Comparison of ENCODE assay signal across 22 mouse cellular contexts in the genomic region with DNA sequence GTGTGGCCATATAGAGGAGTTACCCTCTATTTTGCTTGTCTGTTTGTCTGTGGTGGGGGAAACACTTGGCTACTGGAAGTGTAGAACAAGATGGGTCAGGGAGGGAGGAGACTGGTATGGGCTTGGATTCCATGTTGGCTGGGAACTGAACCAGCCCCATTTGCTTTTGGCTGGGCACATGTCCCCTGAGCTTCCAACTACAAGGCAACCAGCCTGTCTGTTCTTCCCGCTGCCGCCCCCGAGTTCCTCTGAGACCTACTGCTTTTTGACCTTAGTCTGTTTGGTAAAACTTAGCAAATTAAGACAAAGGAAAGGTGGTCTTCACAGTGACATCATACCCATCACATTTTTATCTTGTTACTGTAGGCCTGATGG.
"Had no signal": no experiment of that assay in that cellular context is flagged by ENCODE, and none has a peak within 500 bp of the region (broad histone marks: within the 10 kb centered on the region; RNA-seq: fewer than 3 reads in every experiment).

No protein-coding gene starts in this region.

- H3K4me1 ChIP-seq: liver, embryonic 12.5 days; liver, embryonic 15.5 days had no signal

- H3K4me3 ChIP-seq: limb, embryonic 10.5 days; limb, embryonic 13.5 days; liver, embryonic 12.5 days; liver, embryonic 15.5 days; lung, embryonic 15.5 days; megakaryocyte, embryonic 14.5 days; midbrain, embryonic 10.5 days; midbrain, embryonic 15.5 days; neural tube, embryonic 12.5 days; neural tube, embryonic 15.5 days had no signal

- H3K36me3 ChIP-seq: midbrain, embryonic 15.5 days; neural tube, embryonic 12.5 days; neural tube, embryonic 15.5 days had no signal

- H3K9ac ChIP-seq: limb, embryonic 13.5 days; liver, embryonic 12.5 days; liver, embryonic 15.5 days; lung, embryonic 15.5 days; midbrain, embryonic 15.5 days; neural tube, embryonic 12.5 days; neural tube, embryonic 15.5 days had no signal

- DNase-seq: kidney, postnatal 25 days; liver; lung, adult 18-20 months; lung, postnatal 10 days; lung, postnatal 36 days; right cerebral cortex, postnatal 14 days; right cerebral cortex, postnatal 4 days; thymus, adult 2 months; thymus, postnatal 14 days; thymus, postnatal 4 days had no signal

- H3K27ac ChIP-seq: kidney, postnatal 0 days; limb, embryonic 10.5 days; limb, embryonic 13.5 days; liver, embryonic 12.5 days; liver, embryonic 15.5 days; lung, embryonic 15.5 days; midbrain, embryonic 15.5 days; neural tube, embryonic 12.5 days; neural tube, embryonic 15.5 days; stomach, postnatal 0 days had no signal

- H3K4me2 ChIP-seq: limb, embryonic 13.5 days; liver, embryonic 12.5 days; liver, embryonic 15.5 days; lung, embryonic 15.5 days; midbrain, embryonic 15.5 days; neural tube, embryonic 12.5 days; neural tube, embryonic 15.5 days had no signal

- H3K27me3 ChIP-seq: limb, embryonic 13.5 days; liver, embryonic 12.5 days; liver, embryonic 15.5 days; lung, embryonic 15.5 days; megakaryocyte, embryonic 14.5 days; midbrain, embryonic 15.5 days; neural tube, embryonic 12.5 days; neural tube, embryonic 15.5 days had no signal

- H3K9me3 ChIP-seq: limb, embryonic 10.5 days; limb, embryonic 13.5 days; liver, embryonic 12.5 days; liver, embryonic 15.5 days; lung, embryonic 15.5 days; megakaryocyte, embryonic 14.5 days; midbrain, embryonic 10.5 days; midbrain, embryonic 15.5 days; neural tube, embryonic 12.5 days; neural tube, embryonic 15.5 days had no signal

- ATAC-seq: liver, embryonic 12.5 days; midbrain, embryonic 15.5 days had no signal
